Mouse (Mus musculus): ENCODE data around the gene Casp7.

GRCm38 (mm10) chr19:56484630-56485375, 87.9 kb downstream of the Casp7 start:
- TF ChIP-seq POLR2A (IDR thresholded peaks at IDR 0.05; ENCODE audit: low read depth, low read length) (no peak), CTCF (conservative IDR thresholded peaks at IDR 0.05; ENCODE audit: insufficient read depth, insufficient read length, low read depth, low read length) (no peak)
